Mouse (Mus musculus): ENCODE results near the gene Zfp617.
"Not testable (repeated sequence)": the region's sequence is repeated elsewhere in the genome, so short reads cannot be mapped to it uniquely, and the experiment has no call there.

Gene Zfp617

GRCm38 (mm10) chr8:71908309-71909261 is at the start of gene Zfp617, which contains the start of gene Zfp882:
Gene Zfp617 (plus strand): TSS chr8:71908635.
Gene Zfp882 (plus strand): TSS chr8:71908608.
- DNase-seq (ENCODE audit: low read depth, low spot score): peak; percentile 85

GRCm38 (mm10) chr8:71861551-71861950 is 46.9 kb upstream of the Zfp617 start:
- not testable (repeated sequence) for DNase-seq (ENCODE audit: low read depth, low spot score)

- DNase-seq (ENCODE audit: low read depth, low spot score): not testable (repeated sequence)
Measured at GRCm38 (mm10) chr8:71862038-71862437, 46.4 kb upstream of the Zfp617 start.

GRCm38 (mm10) chr8:71881618-71882274 is 26.7 kb upstream of the Zfp617 start, which contains the start of gene Zfp709:
Gene Zfp709 (plus strand): TSS chr8:71882019.
- peak; percentile 42 for DNase-seq (ENCODE audit: low read depth, low spot score)

GRCm38 (mm10) chr8:71900666-71901065 is 7.8 kb upstream of the Zfp617 start:
- not testable (repeated sequence) for DNase-seq (ENCODE audit: low read depth, low spot score)

- DNase-seq (ENCODE audit: low read depth, low spot score): not testable (repeated sequence)
Measured at GRCm38 (mm10) chr8:71903084-71903483, 5.4 kb upstream of the Zfp617 start.

- no peak for DNase-seq (ENCODE audit: low read depth, low spot score)
Measured at GRCm38 (mm10) chr8:71906809-71907208, 1.6 kb upstream of the Zfp617 start.

GRCm38 (mm10) chr8:71907798-71908257 is 607 bp upstream of the Zfp617 start:
- DNase-seq (ENCODE audit: low read depth, low spot score): peak; percentile 14

- no peak for DNase-seq (ENCODE audit: low read depth, low spot score)
Measured at GRCm38 (mm10) chr8:71912286-71912685, 3.9 kb downstream of the Zfp617 start.

- peak; percentile 90 for DNase-seq (ENCODE audit: low read depth, low spot score)
Measured at GRCm38 (mm10) chr8:71922567-71923401, 14.3 kb downstream of the Zfp617 start.

GRCm38 (mm10) chr8:71925791-71926190 is 17.4 kb downstream of the Zfp617 start:
- DNase-seq (ENCODE audit: low read depth, low spot score): no peak

GRCm38 (mm10) chr8:71926551-71926950 is 18.1 kb downstream of the Zfp617 start:
- no peak for DNase-seq (ENCODE audit: low read depth, low spot score)

- DNase-seq (ENCODE audit: low read depth, low spot score): no peak
Measured at GRCm38 (mm10) chr8:71927779-71928178, 19.3 kb downstream of the Zfp617 start.

GRCm38 (mm10) chr8:71938037-71938436 is 29.6 kb downstream of the Zfp617 start:
- DNase-seq (ENCODE audit: low read depth, low spot score): not testable (repeated sequence)

- no peak for DNase-seq (ENCODE audit: low read depth, low spot score)
Measured at GRCm38 (mm10) chr8:71940293-71941208, 32.1 kb downstream of the Zfp617 start.

GRCm38 (mm10) chr8:71941776-71942175 is 33.3 kb downstream of the Zfp617 start:
- no peak for DNase-seq (ENCODE audit: low read depth, low spot score)

- DNase-seq (ENCODE audit: low read depth, low spot score): no peak
Measured at GRCm38 (mm10) chr8:71948624-71949023, 40.2 kb downstream of the Zfp617 start.

- peak; percentile 97 for DNase-seq (ENCODE audit: low read depth, low spot score)
Measured at GRCm38 (mm10) chr8:71950482-71951221, 42.2 kb downstream of the Zfp617 start, which contains the start of gene Zfp961. Gene Zfp961 (plus strand): TSS chr8:71951038.

GRCm38 (mm10) chr8:71951436-71952161 is 43.2 kb downstream of the Zfp617 start:
- DNase-seq (ENCODE audit: low read depth, low spot score): no peak
